Mouse (Mus musculus): ENCODE measurements around the gene Fndc7. TPM values are rescaled to one million over a fixed set of nuclear protein-coding genes. Genes with fewer than 3 reads are reported as not detected.

Gene Fndc7
- polyA plus RNA-seq, 1 experiment from 2014 or later = not detected

Other genes with a start within 250 kb of the Fndc7 start
- gene Clcc1, start 236.1 kb downstream of the Fndc7 start, polyA plus RNA-seq (2016; fragmentation: Nextera tagmentation; extraction: Ambion mirVana) = 73.0 and 73.6 TPM in 2 replicates
- 103 and 104 TPM in 2 replicates for gene Gpsm2, start 167.7 kb downstream of the Fndc7 start, polyA plus RNA-seq (2016; fragmentation: Nextera tagmentation; extraction: Ambion mirVana)
- not detected in 2 replicates for gene Aknad1, start 150.3 kb downstream of the Fndc7 start, polyA plus RNA-seq (2016; fragmentation: Nextera tagmentation; extraction: Ambion mirVana)
- 23.9 and 24.4 TPM in 2 replicates for gene Stxbp3, start 49.5 kb downstream of the Fndc7 start, polyA plus RNA-seq (2016; fragmentation: Nextera tagmentation; extraction: Ambion mirVana)
- gene Prpf38b, start 21.7 kb upstream of the Fndc7 start, polyA plus RNA-seq (2016; fragmentation: Nextera tagmentation; extraction: Ambion mirVana) = 67.5 and 78.3 TPM in 2 replicates
- gene Henmt1, start 49.9 kb upstream of the Fndc7 start, polyA plus RNA-seq (2016; fragmentation: Nextera tagmentation; extraction: Ambion mirVana) = 0.37 and 0.88 TPM in 2 replicates
- not detected in 2 replicates for gene Gm9857, start 50.4 kb upstream of the Fndc7 start, polyA plus RNA-seq (2016; fragmentation: Nextera tagmentation; extraction: Ambion mirVana)
- 3.2 and 3.5 TPM in 2 replicates for gene Fam102b, start 137.6 kb upstream of the Fndc7 start, polyA plus RNA-seq (2016; fragmentation: Nextera tagmentation; extraction: Ambion mirVana)
- gene Slc25a54, start 190.5 kb upstream of the Fndc7 start, polyA plus RNA-seq (2016; fragmentation: Nextera tagmentation; extraction: Ambion mirVana) = not detected in 2 replicates
- 24.7 and 25.5 TPM in 2 replicates for gene Slc25a24, start 233.1 kb upstream of the Fndc7 start, polyA plus RNA-seq (2016; fragmentation: Nextera tagmentation; extraction: Ambion mirVana)